Mouse (Mus musculus) left cerebral cortex, adult 8-10 months (tissue): Measurements from ENCODE around the gene Gpr119. TPM values are rescaled to one million over a fixed set of nuclear protein-coding genes. Genes with fewer than 3 reads are reported as not detected.

Source experiments
- DNase-seq, 2 experiments: peaks; one replicate each; pipeline ENCODE4 v3.0.0; 2022; ENCODE audit warnings: low spot score in 2 of 2
- microRNA-seq, 2 experiments: library from miRNA; unstranded; fragments of <30 nt; microRNA quantifications; one replicate each; pipeline ENCODE4 v1.2.0; 2022
- total RNA-seq, 4 experiments: library from RNA; stranded (reverse); gene quantifications; 2 replicates each; pipeline ENCODE4 v1.2.4; 2022

Gpr119 gene
- not detected for total RNA-seq

GRCm38 (mm10) chrX:48674171-48674570, at the start of gene Gpr119:
Gene Gpr119 (minus strand): TSS chrX:48674478.
- DNase-seq = no peak

DNA sequence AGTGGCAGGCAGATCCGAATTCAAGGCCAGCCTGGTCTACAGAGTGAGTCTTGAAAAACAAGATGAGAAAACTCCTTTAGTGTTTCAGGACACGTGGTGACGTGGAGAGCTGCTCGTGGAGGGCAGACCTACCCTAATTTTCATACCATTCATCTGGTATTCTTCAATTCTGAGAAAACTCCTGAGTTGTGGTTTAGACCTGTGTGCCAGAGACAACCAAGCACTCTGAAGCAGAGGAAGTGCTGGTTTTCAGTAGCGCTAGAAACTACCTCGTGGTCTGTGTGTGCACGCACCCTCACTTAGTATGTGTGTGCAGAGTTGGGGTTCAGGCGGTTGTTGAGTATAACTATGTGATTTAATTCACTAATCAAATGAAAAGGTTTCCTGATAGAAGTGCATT, 38.6 kb upstream of the Gpr119 start:
- DNase-seq = no peak

GRCm38 (mm10) chrX:48709701-48710100, 35.4 kb upstream of the Gpr119 start:
- no peak for DNase-seq

- DNase-seq = peak; percentile 63 to 88
Measured at GRCm38 (mm10) chrX:48694864-48695371, 20.6 kb upstream of the Gpr119 start, which contains the start of gene Rbmx2. Gene Rbmx2 (plus strand): TSS chrX:48695004.

GRCm38 (mm10) chrX:48694460-48694859, 20.2 kb upstream of the Gpr119 start:
- DNase-seq = no peak

DNA sequence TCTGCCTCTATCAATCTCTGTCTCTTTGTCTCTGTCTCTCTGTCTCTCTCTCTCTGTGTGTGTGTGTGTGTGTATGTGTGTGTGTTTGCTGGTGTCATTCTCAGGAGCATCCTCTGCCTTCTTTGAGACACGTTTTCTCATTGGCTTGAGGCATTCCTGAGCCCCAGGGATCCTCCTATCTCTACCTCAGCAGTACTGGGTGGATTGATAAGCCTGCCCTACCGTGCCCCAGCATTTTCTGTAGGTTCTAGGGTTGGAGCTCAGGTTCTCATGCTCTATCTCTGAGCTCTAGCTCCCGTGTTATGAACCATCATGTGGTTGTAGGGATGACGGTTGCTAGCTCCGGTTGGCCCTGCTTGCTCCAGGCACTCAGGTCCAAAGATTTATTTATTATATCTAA, 9.6 kb upstream of the Gpr119 start:
- no peak for DNase-seq

DNA sequence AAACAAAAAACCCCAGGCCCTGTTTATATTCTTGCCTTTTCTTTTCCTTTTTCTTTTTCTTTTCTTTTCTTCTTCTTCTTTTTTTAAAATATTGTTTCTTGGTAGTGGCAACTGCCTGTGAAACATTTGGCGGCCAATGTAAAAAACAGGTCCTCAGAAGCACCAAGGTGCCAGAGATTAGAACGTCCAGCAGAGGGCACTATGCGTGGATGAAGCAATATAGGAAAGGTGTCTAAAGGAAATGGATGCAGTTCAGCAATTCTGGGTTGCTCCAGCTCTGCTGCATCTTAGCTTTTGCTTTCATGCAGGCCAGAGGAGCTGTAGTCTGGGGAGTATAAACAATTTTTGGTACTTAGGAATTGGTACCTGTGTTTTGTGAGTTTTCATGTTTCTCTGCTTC, 9.2 kb upstream of the Gpr119 start:
- no peak for DNase-seq

GRCm38 (mm10) chrX:48671714-48672113, 2.6 kb downstream of the Gpr119 start:
- DNase-seq = no peak

GRCm38 (mm10) chrX:48669588-48669987, 4.7 kb downstream of the Gpr119 start:
- DNase-seq = no peak

- no peak for DNase-seq
Measured at GRCm38 (mm10) chrX:48666807-48667206, 7.5 kb downstream of the Gpr119 start.

DNA sequence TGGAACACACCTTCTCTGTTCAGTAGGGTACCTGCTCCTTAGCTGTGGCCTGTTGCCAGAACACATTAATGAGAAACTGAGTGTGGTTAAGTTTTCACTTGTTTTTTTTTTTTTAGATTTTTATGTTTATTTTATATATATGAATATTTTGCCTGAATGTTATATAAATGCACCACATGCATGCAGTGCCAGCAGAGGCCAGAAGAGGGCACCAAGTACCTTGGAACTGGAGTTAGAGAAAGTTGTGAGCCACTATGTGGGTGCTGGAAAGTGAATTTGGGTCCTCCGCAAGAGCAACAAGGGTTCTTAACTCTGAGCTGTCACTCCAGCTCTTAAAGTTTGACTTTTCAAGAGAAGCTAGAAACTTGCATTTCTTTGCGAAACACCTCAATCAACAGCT, 30.2 kb downstream of the Gpr119 start:
- DNase-seq = peak; percentile 18 to 20

GRCm38 (mm10) chrX:48637032-48637431, 37.2 kb downstream of the Gpr119 start:
- no peak for DNase-seq

GRCm38 (mm10) chrX:48624054-48624420, 50.2 kb downstream of the Gpr119 start:
- DNase-seq = no peak

- DNase-seq = peak; percentile 63 to 86
Measured at GRCm38 (mm10) chrX:48623379-48624053, 50.8 kb downstream of the Gpr119 start, which contains the start of gene Slc25a14. Gene Slc25a14 (plus strand): TSS chrX:48623413.

GRCm38 (mm10) chrX:48623049-48623378, 51.3 kb downstream of the Gpr119 start:
- no peak for DNase-seq

Small RNAs within 50 kb of the gene (microRNA-seq; reads per million reads assigned to microRNA genes)
- gene Gm27828 = 0 reads per million in 2 experiments

Other genes starting within 250 kb of the Gpr119 start
- 1 to 10 TPM; 1.0 to 2.8 (median 1.7) TPM for gene Elf4, start 211.3 kb downstream of the Gpr119 start, total RNA-seq
- gene Aifm1, start 160.9 kb downstream of the Gpr119 start, total RNA-seq = 10 to 100 TPM; 23.6 to 26.2 (median 24.7) TPM
- gene Rab33a, start 155.2 kb downstream of the Gpr119 start, total RNA-seq = 10 to 100 TPM; 30.2 to 39.6 (median 33.8) TPM
- gene Zfp280c, start 80.0 kb downstream of the Gpr119 start, total RNA-seq = 10 to 100 TPM; 21.1 to 24.8 (median 23.1) TPM
- 10 to 100 TPM; 57.8 to 72.4 (median 66.7) TPM for gene Slc25a14, start 51.1 kb downstream of the Gpr119 start, total RNA-seq
- gene Rbmx2, start 20.5 kb upstream of the Gpr119 start, total RNA-seq = 1 to 10 TPM; 4.5 to 5.7 (median 5.1) TPM
- gene Gm595, start 203.2 kb upstream of the Gpr119 start, total RNA-seq = not detected